Mouse (Mus musculus) forebrain, embryonic 14.5 days (tissue): ENCODE results near the gene Prpsap2. TPM values are rescaled to one million over a fixed set of nuclear protein-coding genes. Genes with fewer than 3 reads are reported as not detected.

ENCODE experiments used
- ATAC-seq: fragments of 200-750 bp; cut with Nextera tagmentation; 2 replicates; pipeline ENCODE4 v1.8.0; 2017; ENCODE audit warnings: mild to moderate bottlenecking, moderate library complexity
- DNase-seq: peaks from one replicate; pipeline ENCODE4 v3.0.0-alpha.2; 2015; ENCODE audit warnings: low spot score
- H3K27ac ChIP-seq: fragments of 300-500 bp; sonication (generic); 2 replicates; pipeline ENCODE4 v1.5.1; 2014; ENCODE audit warnings: low read depth, mild to moderate bottlenecking, control low read depth, low read length, moderate library complexity
- H3K27me3 ChIP-seq: fragments of 300-500 bp; sonication (generic); replicated peaks from 2 replicates; pipeline ENCODE4 v1.6.1; 2014; ENCODE audit warnings: low read length, control low read depth, mixed read lengths; ENCODE audit not compliant: control insufficient read depth, insufficient read depth
- H3K36me3 ChIP-seq: fragments of 300-500 bp; sonication (generic); 2 replicates; pipeline ENCODE4 v1.6.1; 2014; ENCODE audit warnings: low read length, control low read depth; ENCODE audit not compliant: control insufficient read depth, insufficient read depth
- H3K4me1 ChIP-seq: fragments of 300-500 bp; sonication (generic); 2 replicates; pipeline ENCODE4 v1.6.1; 2014; ENCODE audit warnings: antibody characterized with exemption, low read length, control low read depth; ENCODE audit not compliant: control insufficient read depth, insufficient read depth
- H3K4me2 ChIP-seq: fragments of 300-500 bp; sonication (generic); 2 replicates; pipeline ENCODE4 v1.6.1; 2014; ENCODE audit warnings: mild to moderate bottlenecking, control low read depth, low read length
- H3K4me3 ChIP-seq: fragments of 300-500 bp; sonication (generic); 2 replicates; pipeline ENCODE4 v1.5.1; 2014; ENCODE audit warnings: low read depth, low read length, control low read depth
- H3K9ac ChIP-seq: fragments of 300-500 bp; sonication (generic); 2 replicates; pipeline ENCODE4 v1.6.1; 2014; ENCODE audit warnings: mild to moderate bottlenecking, low read length, control low read depth, moderate library complexity
- H3K9me3 ChIP-seq: fragments of 300-500 bp; sonication (generic); replicated peaks from 2 replicates; pipeline ENCODE4 v1.6.1; 2016; ENCODE audit warnings: low read length, control low read depth, mixed read lengths; ENCODE audit not compliant: control insufficient read depth
- WGBS: fragments of 180-500 bp; shearing (Covaris S2); extraction: QIAGEN DNeasy Blood & Tissue Kit; methylation state at CpG from one replicate; pipeline ENCODE4 v1.1.7; 2014; 5-methylcytosine and 5-hydroxymethylcytosine counted together
- polyA plus RNA-seq: library from polyadenylated mRNA; unstranded; fragments of >200 nt; fragmentation: Nextera tagmentation; extraction: Ambion mirVana; gene quantifications from 2 replicates; pipeline ENCODE4 v1.2.1, GENCODE M21; 2014

Prpsap2 gene
- polyA plus RNA-seq, 1 experiment from 2014 or later, result 70.2 TPM

GRCm38 (mm10) chr11:61751612-61752011, 10.3 kb downstream of the Prpsap2 start:
- peaks cover 82% of the 10 kb centered on the region for H3K36me3 ChIP-seq
- DNase-seq, result no peak
- no peak overlapping the region for H3K27ac ChIP-seq
- no peaks in the 10 kb centered on the region for H3K9me3 ChIP-seq
- H3K27me3 ChIP-seq, result no peaks in the 10 kb centered on the region
- no peak for ATAC-seq
- no peak overlapping the region for H3K4me2 ChIP-seq
- no peak overlapping the region for H3K4me3 ChIP-seq
- H3K4me1 ChIP-seq, result no peaks in the 10 kb centered on the region
- 80% methylated on average over 5 of the region's 5 CpGs for WGBS
- H3K9ac ChIP-seq, result no peak overlapping the region

GRCm38 (mm10) chr11:61747161-61747560, 14.7 kb downstream of the Prpsap2 start:
- WGBS, result 72% methylated on average over 3 of the region's 3 CpGs
- H3K27me3 ChIP-seq, result no peaks in the 10 kb centered on the region
- no peak overlapping the region for H3K9ac ChIP-seq
- H3K9me3 ChIP-seq, result no peaks in the 10 kb centered on the region
- H3K4me2 ChIP-seq, result no peak overlapping the region
- no peaks in the 10 kb centered on the region for H3K4me1 ChIP-seq
- DNase-seq (no peak), ATAC-seq (no peak)
- H3K4me3 ChIP-seq, result no peak overlapping the region
- H3K27ac ChIP-seq, result no peak overlapping the region
- H3K36me3 ChIP-seq, result peaks cover 76% of the 10 kb centered on the region

GRCm38 (mm10) chr11:61745781-61746180, 16.1 kb downstream of the Prpsap2 start:
- Histone ChIP-seq H3K9me3 (no peaks in the 10 kb centered on the region), H3K4me3 (no peak overlapping the region), H3K4me1 (no peaks in the 10 kb centered on the region), H3K9ac (no peak overlapping the region), H3K27ac (no peak overlapping the region), H3K36me3 (peaks cover 74% of the 10 kb centered on the region), H3K27me3 (no peaks in the 10 kb centered on the region), H3K4me2 (no peak overlapping the region)
- DNase-seq (no peak), ATAC-seq (no peak)
- WGBS, result 94% methylated on average over 9 of the region's 9 CpGs

- no peak overlapping the region for H3K4me2 ChIP-seq
- H3K27me3 ChIP-seq, result no peaks in the 10 kb centered on the region
- no peak for DNase-seq
- H3K9ac ChIP-seq, result no peak overlapping the region
- H3K27ac ChIP-seq, result no peak overlapping the region
- H3K9me3 ChIP-seq, result no peaks in the 10 kb centered on the region
- no peaks in the 10 kb centered on the region for H3K4me1 ChIP-seq
- ATAC-seq, result no peak
- H3K36me3 ChIP-seq, result peaks cover 73% of the 10 kb centered on the region
- 64% methylated on average over 3 of the region's 3 CpGs for WGBS
- no peak overlapping the region for H3K4me3 ChIP-seq
Measured at GRCm38 (mm10) chr11:61744460-61744859, 17.4 kb downstream of the Prpsap2 start.

- Histone ChIP-seq H3K27me3 (no peaks in the 10 kb centered on the region), H3K4me3 (no peak overlapping the region), H3K36me3 (peaks cover 73% of the 10 kb centered on the region), H3K4me1 (no peaks in the 10 kb centered on the region), H3K9me3 (no peaks in the 10 kb centered on the region), H3K4me2 (no peak overlapping the region), H3K27ac (no peak overlapping the region), H3K9ac (no peak overlapping the region)
- WGBS, result 95% methylated on average over 3 of the region's 3 CpGs
- ATAC-seq (no peak), DNase-seq (no peak)
Measured at GRCm38 (mm10) chr11:61743768-61744167, 18.1 kb downstream of the Prpsap2 start.

GRCm38 (mm10) chr11:61740500-61740899, 21.4 kb downstream of the Prpsap2 start:
- no peak overlapping the region for H3K9ac ChIP-seq
- WGBS, result 94% methylated on average over 1 of the region's 1 CpGs
- H3K27me3 ChIP-seq, result no peaks in the 10 kb centered on the region
- H3K36me3 ChIP-seq, result peaks cover 80% of the 10 kb centered on the region
- no peak for ATAC-seq
- H3K9me3 ChIP-seq, result no peaks in the 10 kb centered on the region
- H3K4me2 ChIP-seq, result no peak overlapping the region
- no peak overlapping the region for H3K27ac ChIP-seq
- no peak overlapping the region for H3K4me3 ChIP-seq
- no peaks in the 10 kb centered on the region for H3K4me1 ChIP-seq
- no peak for DNase-seq

GRCm38 (mm10) chr11:61737290-61737689, 24.6 kb downstream of the Prpsap2 start:
- no peak overlapping the region for H3K4me3 ChIP-seq
- H3K36me3 ChIP-seq, result peaks cover 81% of the 10 kb centered on the region
- no peaks in the 10 kb centered on the region for H3K4me1 ChIP-seq
- WGBS, result 92% methylated on average over 1 of the region's 1 CpGs
- H3K27ac ChIP-seq, result no peak overlapping the region
- no peaks in the 10 kb centered on the region for H3K9me3 ChIP-seq
- ATAC-seq, result no peak
- no peak overlapping the region for H3K4me2 ChIP-seq
- H3K27me3 ChIP-seq, result no peaks in the 10 kb centered on the region
- no peak overlapping the region for H3K9ac ChIP-seq
- no peak for DNase-seq

GRCm38 (mm10) chr11:61732672-61733071, 29.2 kb downstream of the Prpsap2 start:
- WGBS, result 91% methylated on average over 7 of the region's 7 CpGs
- Histone ChIP-seq H3K36me3 (peaks cover 71% of the 10 kb centered on the region), H3K4me3 (no peak overlapping the region), H3K9ac (no peak overlapping the region), H3K27ac (no peak overlapping the region), H3K4me1 (no peaks in the 10 kb centered on the region), H3K4me2 (no peak overlapping the region), H3K9me3 (no peaks in the 10 kb centered on the region), H3K27me3 (no peaks in the 10 kb centered on the region)
- ATAC-seq, result no peak
- DNase-seq, result no peak

GRCm38 (mm10) chr11:61728037-61728436, 33.9 kb downstream of the Prpsap2 start:
- no peak overlapping the region for H3K4me2 ChIP-seq
- no peak overlapping the region for H3K27ac ChIP-seq
- H3K4me3 ChIP-seq, result no peak overlapping the region
- DNase-seq (no peak), ATAC-seq (no peak)
- H3K9me3 ChIP-seq, result no peaks in the 10 kb centered on the region
- no peaks in the 10 kb centered on the region for H3K27me3 ChIP-seq
- H3K36me3 ChIP-seq, result peaks cover 54% of the 10 kb centered on the region
- no peak overlapping the region for H3K9ac ChIP-seq
- 87% methylated on average over 2 of the region's 2 CpGs for WGBS
- no peaks in the 10 kb centered on the region for H3K4me1 ChIP-seq
